Mouse (Mus musculus) embryonic facial prominence, embryonic 15.5 days (tissue): ENCODE measurements at regions not wholly inside any gene's neighbourhood (a gene's known extent, or its start where the extent isn't known, plus 50 kb on each side); places are given as distances from the start of the nearest gene placed in this dataset.

Experiments
- ATAC-seq: fragments of 200-750 bp; cut with Nextera tagmentation; 2 replicates; pipeline ENCODE4 v1.8.0; 2017; ENCODE audit warnings: low read depth, moderate TSS enrichment; ENCODE audit not compliant: insufficient number of reproducible peaks, low FRiP score, low TSS enrichment
- H3K27ac ChIP-seq: fragments of 300-500 bp; sonication (generic); replicated peaks from 2 replicates; pipeline ENCODE4 v1.5.1; 2015; ENCODE audit warnings: mild to moderate bottlenecking, inconsistent platforms
- H3K27me3 ChIP-seq: fragments of 300-500 bp; sonication (generic); 2 replicates; pipeline ENCODE4 v1.6.1; 2015; ENCODE audit warnings: inconsistent platforms
- H3K36me3 ChIP-seq: fragments of 300-500 bp; sonication (generic); 2 replicates; pipeline ENCODE4 v1.6.1; 2015; ENCODE audit warnings: mild to moderate bottlenecking, inconsistent platforms
- H3K4me1 ChIP-seq: fragments of 300-500 bp; sonication (generic); 2 replicates; pipeline ENCODE4 v1.6.1; 2015; ENCODE audit warnings: inconsistent platforms
- H3K4me2 ChIP-seq: fragments of 300-500 bp; sonication (generic); replicated peaks from 2 replicates; pipeline ENCODE4 v1.6.1; 2015; ENCODE audit warnings: mild to moderate bottlenecking, inconsistent platforms
- H3K4me3 ChIP-seq: fragments of 300-500 bp; sonication (generic); replicated peaks from 2 replicates; pipeline ENCODE4 v1.5.1; 2015; ENCODE audit warnings: mild to moderate bottlenecking, inconsistent platforms
- H3K9ac ChIP-seq: fragments of 300-500 bp; sonication (generic); 2 replicates; pipeline ENCODE4 v1.6.1; 2015; ENCODE audit warnings: inconsistent platforms
- H3K9me3 ChIP-seq: fragments of 300-500 bp; sonication (generic); replicated peaks from 2 replicates; pipeline ENCODE4 v1.6.1; 2016; ENCODE audit warnings: inconsistent platforms
- WGBS: fragments of 180-500 bp; shearing (Covaris S2); methylation state at CpG from one replicate; pipeline ENCODE4 v1.1.7; 2015; 5-methylcytosine and 5-hydroxymethylcytosine counted together

DNA sequence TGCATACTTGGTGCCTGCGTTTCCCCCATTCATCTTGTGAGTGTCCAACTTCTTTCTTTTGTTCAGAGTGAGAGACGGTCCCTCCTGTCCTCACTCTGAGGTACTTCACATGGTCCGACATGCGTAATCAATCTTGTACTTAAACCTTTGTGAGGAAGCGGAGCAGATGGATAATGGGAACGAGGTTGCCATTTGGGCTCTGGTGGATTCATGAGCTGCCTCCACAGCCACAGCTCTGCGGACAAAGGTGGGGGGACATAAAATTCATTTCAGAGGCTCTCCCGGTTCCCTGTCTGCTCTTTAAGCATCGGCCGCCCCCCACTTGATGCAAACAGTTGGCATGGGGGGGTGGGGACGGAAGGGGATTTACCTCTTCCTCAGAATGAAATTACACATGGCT lies 454.7 kb downstream of the Sox2 start:
- no peaks in the 10 kb centered on the region for H3K9me3 ChIP-seq
- no peaks in the 10 kb centered on the region for H3K36me3 ChIP-seq
- ATAC-seq: no peak
- no peak overlapping the region for H3K9ac ChIP-seq
- 85% methylated on average over 11 of the region's 11 CpGs for whole genome bisulfite sequencing
- peaks cover 21% of the 10 kb centered on the region for H3K27me3 ChIP-seq
- no peak overlapping the region for H3K27ac ChIP-seq
- no peak overlapping the region for H3K4me2 ChIP-seq
- peaks cover 11% of the 10 kb centered on the region; the same call in 1 of the 2 replicates for H3K4me1 ChIP-seq
- no peak overlapping the region for H3K4me3 ChIP-seq

DNA sequence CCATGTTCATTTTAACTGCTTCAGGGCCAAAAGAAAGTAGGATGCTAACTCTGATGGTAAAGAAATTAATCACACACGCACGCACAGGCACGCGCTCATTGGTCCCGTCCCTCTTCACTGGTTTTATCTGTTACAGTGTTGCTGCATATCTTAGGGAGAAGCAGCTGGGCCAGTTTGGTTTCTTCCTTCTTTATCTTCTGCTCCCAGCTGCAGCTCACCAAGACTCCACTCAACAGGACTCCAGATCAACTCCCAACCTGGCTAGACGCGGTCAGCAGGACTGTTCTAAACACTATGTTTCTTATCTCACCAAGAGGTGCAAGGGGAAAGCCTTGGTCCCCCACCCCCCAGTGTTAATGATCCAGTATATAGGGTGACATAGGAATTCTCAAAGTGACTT lies 455.9 kb downstream of the Sox2 start:
- Histone ChIP-seq H3K27me3 (peaks cover 15% of the 10 kb centered on the region; the same call in 1 of the 2 replicates), H3K4me1 (peaks cover 11% of the 10 kb centered on the region; the same call in 1 of the 2 replicates), H3K27ac (no peak overlapping the region), H3K4me2 (no peak overlapping the region), H3K36me3 (no peaks in the 10 kb centered on the region), H3K9me3 (no peaks in the 10 kb centered on the region), H3K4me3 (no peak overlapping the region), H3K9ac (no peak overlapping the region)
- 71% methylated on average over 7 of the region's 7 CpGs for WGBS
- ATAC-seq: no peak

DNA sequence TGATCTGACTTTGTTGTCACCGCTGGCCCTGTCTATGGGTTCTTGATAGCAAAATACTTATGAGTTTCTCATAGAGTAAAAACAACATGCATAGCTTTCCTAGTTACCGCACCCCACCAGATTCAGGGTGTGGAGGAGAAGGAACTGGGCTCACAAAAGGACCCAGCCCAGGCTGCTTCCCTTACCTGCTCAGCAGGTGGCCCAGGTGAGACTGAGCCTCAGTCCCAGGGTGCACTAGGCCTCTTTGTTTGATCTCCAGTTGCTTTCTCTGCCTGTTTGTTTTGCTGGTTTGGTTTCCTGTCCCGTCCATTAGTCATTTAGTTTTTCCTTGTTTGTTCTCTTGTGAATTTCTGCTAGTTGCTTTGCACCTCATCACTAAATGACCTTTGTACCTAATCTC lies 483.3 kb downstream of the Sox2 start:
- H3K4me1 ChIP-seq: no peaks in the 10 kb centered on the region
- H3K9me3 ChIP-seq: no peaks in the 10 kb centered on the region
- no peak overlapping the region for H3K9ac ChIP-seq
- no peak overlapping the region for H3K27ac ChIP-seq
- H3K4me2 ChIP-seq: no peak overlapping the region
- WGBS: 75% methylated on average over 3 of the region's 3 CpGs
- no peaks in the 10 kb centered on the region for H3K36me3 ChIP-seq
- no peaks in the 10 kb centered on the region for H3K27me3 ChIP-seq
- no peak for ATAC-seq
- no peak overlapping the region for H3K4me3 ChIP-seq

DNA sequence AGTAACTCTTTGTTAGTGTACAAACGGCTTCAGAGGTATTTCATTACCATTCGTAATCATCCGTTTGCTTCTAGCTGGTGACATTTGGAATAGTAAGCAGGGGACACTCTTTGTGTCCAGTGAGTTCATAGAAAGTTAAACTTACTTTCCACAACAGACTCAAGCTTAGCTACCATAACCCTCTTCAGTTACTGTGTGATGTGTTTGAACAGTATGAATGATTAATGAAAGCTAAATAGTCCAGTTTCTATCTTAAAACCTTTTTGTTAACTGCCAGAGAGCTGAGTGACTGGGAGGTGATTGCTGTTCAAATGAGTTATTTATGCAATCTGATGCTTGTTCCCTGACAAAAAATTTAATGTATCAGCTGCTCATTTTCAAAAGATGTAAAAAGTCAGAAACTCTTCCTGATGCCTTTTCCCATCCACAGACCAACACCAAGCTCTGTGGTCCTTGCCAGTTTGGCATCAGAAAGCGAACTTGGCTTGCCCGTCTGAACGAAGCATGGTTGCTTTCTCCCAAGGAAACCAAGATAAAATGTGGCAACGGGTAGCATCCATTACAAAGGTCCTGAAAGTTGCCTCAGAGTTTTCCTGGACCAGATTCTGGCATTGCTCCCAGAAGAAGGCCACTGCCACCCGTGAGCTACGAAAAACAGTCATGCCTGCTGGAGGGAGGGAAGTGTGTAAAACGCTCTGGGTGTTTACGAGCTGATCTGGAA lies 491.5 kb downstream of the Sox2 start:
- H3K36me3 ChIP-seq: no peaks in the 10 kb centered on the region
- no peak overlapping the region for H3K4me2 ChIP-seq
- H3K9me3 ChIP-seq: no peaks in the 10 kb centered on the region
- H3K27me3 ChIP-seq: no peaks in the 10 kb centered on the region
- no peaks in the 10 kb centered on the region for H3K4me1 ChIP-seq
- H3K27ac ChIP-seq: no peak overlapping the region
- no peak for ATAC-seq
- H3K4me3 ChIP-seq: no peak overlapping the region
- WGBS: 61% methylated on average over 11 of the region's 11 CpGs
- H3K9ac ChIP-seq: no peak overlapping the region

DNA sequence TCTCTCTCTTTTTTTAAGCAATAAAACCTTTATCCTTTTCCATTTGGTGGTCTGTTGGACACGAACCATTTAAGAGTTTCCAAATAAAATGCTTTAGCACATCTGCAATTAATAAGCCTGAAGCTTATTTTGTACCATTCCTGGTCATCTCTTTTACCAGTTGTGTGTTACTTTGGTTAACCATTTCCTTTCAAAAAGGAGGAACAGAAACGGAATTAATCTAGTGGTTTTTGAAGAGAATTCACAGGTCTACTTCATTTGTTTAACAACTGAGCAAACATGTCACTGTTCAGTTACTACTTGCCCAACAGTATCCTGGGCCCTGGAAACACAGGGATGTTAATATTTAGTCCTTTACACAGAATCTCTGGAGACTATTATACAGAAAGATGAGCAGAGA lies 492.5 kb downstream of the Sox2 start:
- H3K9ac ChIP-seq: no peak overlapping the region
- H3K9me3 ChIP-seq: no peaks in the 10 kb centered on the region
- ATAC-seq: no peak

DNA sequence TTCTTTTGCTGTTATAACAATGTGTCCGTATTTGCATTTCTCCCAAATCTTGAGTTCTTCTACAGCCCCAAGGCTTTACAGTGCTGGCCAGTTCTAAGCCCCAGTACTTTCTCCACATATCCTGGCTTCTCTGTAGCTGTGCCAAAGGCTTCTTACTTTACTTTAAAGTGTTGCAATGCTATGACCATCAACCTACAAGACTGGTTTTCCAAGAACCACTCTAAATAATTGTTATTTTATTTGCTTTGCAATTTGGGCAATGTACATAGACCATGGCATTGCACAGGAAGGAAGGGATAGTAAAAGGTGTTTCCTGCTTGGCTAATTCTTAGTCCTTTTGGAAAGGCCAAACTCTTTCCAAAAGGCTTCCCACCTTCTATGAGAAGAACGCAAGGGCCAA lies 495.4 kb downstream of the Sox2 start:
- Histone ChIP-seq H3K27me3 (no peaks in the 10 kb centered on the region), H3K9ac (no peak overlapping the region), H3K27ac (no peak overlapping the region), H3K4me2 (no peak overlapping the region), H3K4me1 (peaks cover 5% of the 10 kb centered on the region), H3K36me3 (no peaks in the 10 kb centered on the region), H3K9me3 (no peaks in the 10 kb centered on the region), H3K4me3 (no peak overlapping the region)
- ATAC-seq: no peak
- WGBS: 90% methylated on average over 2 of the region's 2 CpGs

More for the DNA sequence above, 492.5 kb downstream of the Sox2 start:
- Histone ChIP-seq H3K36me3 (no peaks in the 10 kb centered on the region), H3K4me1 (no peaks in the 10 kb centered on the region), H3K27ac (no peak overlapping the region), H3K4me3 (no peak overlapping the region), H3K4me2 (no peak overlapping the region), H3K27me3 (no peaks in the 10 kb centered on the region)
- 37% methylated on average over 2 of the region's 2 CpGs for WGBS

DNA sequence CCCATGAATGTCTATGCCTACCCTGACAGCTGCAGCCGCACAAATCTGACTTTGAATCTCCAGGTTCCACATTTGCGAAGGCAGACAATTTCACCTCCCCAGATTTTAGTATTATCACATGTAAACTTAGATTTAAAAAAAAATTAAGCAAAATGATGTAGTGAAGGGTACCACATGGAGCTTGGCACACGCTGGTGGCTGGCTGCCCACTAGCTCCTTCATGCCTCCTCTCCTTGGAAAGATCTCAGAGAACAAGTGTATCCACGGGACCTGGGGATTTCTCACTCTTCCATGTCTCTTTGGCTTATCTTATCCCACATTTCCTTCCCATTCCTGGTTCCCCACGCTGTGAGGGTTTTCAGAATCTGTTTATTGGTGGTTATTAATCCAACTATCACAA lies 496.5 kb downstream of the Sox2 start:
- H3K4me1 ChIP-seq: peaks cover 5% of the 10 kb centered on the region
- no peak for ATAC-seq
- H3K9me3 ChIP-seq: no peaks in the 10 kb centered on the region
- H3K27me3 ChIP-seq: no peaks in the 10 kb centered on the region
- no peaks in the 10 kb centered on the region for H3K36me3 ChIP-seq
- H3K27ac ChIP-seq: no peak overlapping the region
- no peak overlapping the region for H3K4me2 ChIP-seq
- H3K4me3 ChIP-seq: no peak overlapping the region
- WGBS: 82% methylated on average over 5 of the region's 5 CpGs
- no peak overlapping the region for H3K9ac ChIP-seq

DNA sequence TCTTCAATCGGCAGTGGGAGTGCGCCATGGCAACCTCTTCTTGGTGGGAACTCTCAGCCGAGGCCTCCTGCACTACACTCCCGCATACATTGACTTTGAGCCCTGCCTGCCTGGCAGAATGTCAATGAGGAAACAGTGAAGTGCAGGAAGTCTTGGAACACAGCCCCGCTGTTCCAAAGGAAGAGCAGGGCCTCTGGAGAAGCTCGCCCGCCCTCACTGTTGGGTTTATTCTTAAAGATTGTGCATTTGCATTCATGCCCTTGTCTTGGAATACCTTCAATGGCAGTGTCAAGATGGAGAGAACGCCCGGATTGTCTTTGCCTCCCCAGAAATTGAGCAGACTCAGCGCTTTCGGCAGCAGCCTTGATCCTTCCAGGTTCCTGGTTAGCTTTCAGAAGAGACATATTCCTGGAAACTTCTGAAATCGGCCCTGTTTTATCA lies 499.1 kb downstream of the Sox2 start:
- no peaks in the 10 kb centered on the region for H3K9me3 ChIP-seq
- H3K9ac ChIP-seq: no peak overlapping the region
- H3K4me1 ChIP-seq: peaks cover 5% of the 10 kb centered on the region
- H3K36me3 ChIP-seq: no peaks in the 10 kb centered on the region
- peak overlapping the region; percentile 39; the same call in 1 of the 2 replicates for H3K27ac ChIP-seq
- ATAC-seq: no peak
- WGBS: 49% methylated on average over 12 of the region's 12 CpGs
- H3K27me3 ChIP-seq: no peaks in the 10 kb centered on the region
- no peak overlapping the region for H3K4me3 ChIP-seq
- H3K4me2 ChIP-seq: no peak overlapping the region

DNA sequence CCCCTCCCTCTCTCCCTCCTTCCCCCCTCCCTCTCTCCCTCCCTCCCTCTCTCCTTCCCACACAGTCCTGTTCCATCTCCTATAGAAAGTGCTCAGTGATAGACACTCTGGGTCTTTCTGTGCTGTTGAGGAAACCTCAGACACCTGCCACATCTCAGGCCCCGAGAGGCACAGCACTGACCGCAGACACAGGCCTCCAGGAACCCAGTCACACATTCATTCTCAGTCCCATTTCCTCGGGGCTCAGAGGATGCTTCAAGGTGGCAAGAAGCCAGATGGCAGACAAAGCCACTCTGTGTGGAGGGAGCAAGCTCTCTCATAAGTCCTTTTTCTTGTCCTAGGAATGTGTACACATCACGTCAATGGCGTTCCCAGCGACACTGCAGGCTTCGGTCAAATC lies 502.0 kb downstream of the Sox2 start:
- ATAC-seq: peak; percentile 15; the same call in 1 of the 2 replicates
- H3K27ac ChIP-seq: no peak overlapping the region
- peaks cover 5% of the 10 kb centered on the region for H3K4me1 ChIP-seq
- no peak overlapping the region for H3K4me2 ChIP-seq
- H3K27me3 ChIP-seq: no peaks in the 10 kb centered on the region
- WGBS: 72% methylated on average over 7 of the region's 7 CpGs
- H3K9me3 ChIP-seq: no peaks in the 10 kb centered on the region
- no peak overlapping the region for H3K9ac ChIP-seq
- H3K36me3 ChIP-seq: no peaks in the 10 kb centered on the region
- no peak overlapping the region for H3K4me3 ChIP-seq

DNA sequence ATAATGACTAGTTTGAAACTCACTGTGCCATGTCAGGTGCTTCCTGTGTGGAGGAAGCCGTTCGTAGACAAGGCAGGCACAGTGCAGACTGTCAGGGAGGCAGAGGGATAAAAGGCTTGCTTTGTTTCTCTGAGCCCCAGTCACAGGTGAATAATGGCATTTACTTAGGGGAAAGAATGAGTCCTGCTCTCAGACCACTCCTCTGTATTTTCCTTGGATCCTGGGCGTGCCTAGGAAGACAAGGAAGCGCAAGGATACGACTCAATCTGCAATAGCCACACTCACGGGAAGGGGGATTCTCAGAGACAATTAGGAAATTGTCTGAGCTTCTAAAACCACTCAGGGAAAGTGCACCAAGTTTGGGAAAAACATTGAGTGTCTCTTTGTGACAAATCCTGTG lies 504.1 kb downstream of the Sox2 start:
- H3K36me3 ChIP-seq: no peaks in the 10 kb centered on the region
- peaks cover 2% of the 10 kb centered on the region for H3K4me1 ChIP-seq
- 42% methylated on average over 6 of the region's 6 CpGs for WGBS
- ATAC-seq: no peak
- H3K4me3 ChIP-seq: no peak overlapping the region
- H3K9ac ChIP-seq: no peak overlapping the region
- H3K27me3 ChIP-seq: no peaks in the 10 kb centered on the region
- no peak overlapping the region for H3K4me2 ChIP-seq
- H3K9me3 ChIP-seq: no peaks in the 10 kb centered on the region
- H3K27ac ChIP-seq: no peak overlapping the region

DNA sequence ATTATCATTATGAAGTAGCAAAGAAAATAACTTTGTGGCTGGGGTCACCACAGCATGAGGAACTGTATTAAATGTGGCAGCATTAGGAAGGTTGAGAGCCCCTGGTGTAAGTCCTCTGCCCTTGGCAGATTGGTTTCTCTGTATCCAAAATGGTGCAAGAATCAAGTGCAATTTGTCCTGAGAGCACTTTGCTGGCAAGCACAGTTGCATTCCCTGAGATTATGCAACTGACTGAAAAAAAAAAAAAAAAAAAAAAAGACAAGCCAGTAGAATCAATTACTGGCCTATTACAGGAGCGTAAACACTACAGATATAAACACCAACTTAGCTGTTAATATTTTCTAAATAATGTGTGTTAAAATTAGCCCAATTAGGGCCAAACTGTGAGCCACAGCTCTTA lies 518.5 kb downstream of the Sox2 start:
- Histone ChIP-seq H3K36me3 (no peaks in the 10 kb centered on the region), H3K27me3 (no peaks in the 10 kb centered on the region), H3K9me3 (no peaks in the 10 kb centered on the region), H3K27ac (no peak overlapping the region), H3K4me2 (no peak overlapping the region), H3K4me1 (no peaks in the 10 kb centered on the region), H3K9ac (no peak overlapping the region), H3K4me3 (no peak overlapping the region)
- ATAC-seq: no peak
- 88% methylated on average over 1 of the region's 1 CpGs for WGBS

DNA sequence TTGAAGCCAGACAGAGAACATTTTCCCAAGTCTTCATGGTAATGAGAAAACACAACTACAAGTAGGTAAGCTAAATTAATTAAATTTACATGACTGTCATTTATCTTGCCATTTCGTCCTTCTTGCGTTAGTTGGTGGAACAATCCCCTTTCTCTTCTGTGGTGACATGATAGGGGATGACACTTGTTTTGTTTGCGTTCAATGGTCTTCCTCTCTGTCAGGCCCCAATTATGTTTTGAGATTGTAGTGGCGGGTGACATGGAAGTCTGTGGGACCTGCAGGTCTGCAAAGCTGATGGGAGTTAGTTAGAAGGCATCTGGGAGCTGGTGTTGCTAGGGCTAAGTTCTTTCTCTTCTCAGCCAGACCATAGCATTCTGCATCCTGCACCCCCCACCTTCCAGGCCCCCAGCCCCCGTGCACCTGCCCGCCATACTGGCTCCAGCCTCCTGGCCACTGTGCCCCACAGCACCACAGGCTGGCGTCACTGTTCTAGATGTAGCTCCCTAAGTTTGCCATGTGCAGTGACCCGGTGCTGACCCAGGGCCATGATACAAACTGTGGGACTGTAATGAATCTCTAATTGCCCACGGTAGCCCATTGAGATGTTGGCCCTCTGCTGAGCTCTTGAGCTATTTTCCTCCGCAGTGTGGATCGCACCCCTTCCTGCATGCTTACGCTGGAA lies 528.7 kb downstream of the Sox2 start:
- Histone ChIP-seq H3K27ac (no peak overlapping the region), H3K36me3 (no peaks in the 10 kb centered on the region), H3K4me3 (no peak overlapping the region), H3K9ac (no peak overlapping the region), H3K9me3 (no peaks in the 10 kb centered on the region), H3K4me1 (no peaks in the 10 kb centered on the region), H3K4me2 (no peak overlapping the region), H3K27me3 (no peaks in the 10 kb centered on the region)
- WGBS: 89% methylated on average over 12 of the region's 12 CpGs
- no peak for ATAC-seq
